Mouse (Mus musculus) A20 (cell line): Measurements from ENCODE around the gene Tnmd.

Source experiments
- DNase-seq: peaks from one replicate; pipeline ENCODE4 v3.0.0-alpha.2; 2011; ENCODE audit warnings: low read depth, low spot score

Gene Tnmd

DNA sequence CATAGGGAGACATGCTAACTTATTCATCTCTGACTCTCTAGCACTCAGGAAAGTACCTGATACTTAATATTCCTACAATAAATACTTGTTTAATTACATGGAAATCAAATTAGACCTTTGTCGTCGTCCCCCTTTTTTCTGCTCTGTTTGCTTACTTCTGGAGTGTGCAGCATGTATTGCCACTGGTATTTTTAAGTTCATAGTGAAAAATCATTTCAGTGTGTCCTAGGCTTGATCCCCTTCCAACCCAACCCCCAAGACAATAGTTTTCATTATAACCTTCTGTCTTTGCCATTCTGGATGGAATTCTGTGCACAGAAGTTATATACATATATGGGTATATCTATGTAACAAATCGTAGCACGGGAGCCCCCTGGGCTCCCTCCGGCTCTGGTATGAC lies at the start of gene Tnmd:
Gene Tnmd (plus strand): TSS at position 301 of the 400 bp plus-strand sequence.
- no peak for DNase-seq

DNA sequence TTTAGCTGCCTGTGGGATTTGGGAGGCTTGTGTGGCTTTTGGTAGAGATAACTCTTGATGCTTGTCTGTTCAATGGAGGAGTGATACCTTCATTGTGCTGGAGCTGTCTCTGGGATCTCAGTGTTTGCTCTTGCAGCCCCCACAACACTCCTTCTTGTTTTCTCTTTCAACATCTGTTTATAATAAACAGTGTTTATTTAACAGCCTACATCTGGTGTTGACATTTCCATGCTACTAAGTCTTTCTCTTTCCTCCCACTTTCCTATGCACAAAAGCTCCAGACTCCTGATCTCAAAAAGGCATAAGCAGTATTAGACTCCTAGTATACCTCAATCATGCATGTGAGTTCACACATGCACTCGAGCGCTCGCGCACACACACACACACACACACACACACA lies 2.9 kb downstream of the Tnmd start:
- DNase-seq, result no peak

DNA sequence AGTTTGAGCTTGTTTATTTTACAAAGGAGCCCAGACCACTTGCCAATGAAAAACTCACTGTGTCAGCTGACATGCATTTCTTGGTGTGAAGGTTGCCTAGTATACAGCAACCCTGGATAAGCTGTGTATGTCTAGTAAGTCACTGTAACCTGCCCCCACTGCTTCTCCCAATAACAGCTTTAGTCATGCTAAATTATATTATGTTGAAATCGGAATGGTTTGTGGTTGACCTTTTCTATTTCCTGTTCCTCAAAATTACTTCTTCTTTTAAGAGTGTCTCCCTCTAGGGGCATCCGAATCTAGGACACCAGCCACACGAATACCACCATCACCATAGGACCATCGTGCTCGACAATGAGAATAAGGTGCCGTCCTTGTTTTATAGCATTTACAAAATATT lies 19.0 kb downstream of the Tnmd start:
- DNase-seq, result peak; percentile 5

DNA sequence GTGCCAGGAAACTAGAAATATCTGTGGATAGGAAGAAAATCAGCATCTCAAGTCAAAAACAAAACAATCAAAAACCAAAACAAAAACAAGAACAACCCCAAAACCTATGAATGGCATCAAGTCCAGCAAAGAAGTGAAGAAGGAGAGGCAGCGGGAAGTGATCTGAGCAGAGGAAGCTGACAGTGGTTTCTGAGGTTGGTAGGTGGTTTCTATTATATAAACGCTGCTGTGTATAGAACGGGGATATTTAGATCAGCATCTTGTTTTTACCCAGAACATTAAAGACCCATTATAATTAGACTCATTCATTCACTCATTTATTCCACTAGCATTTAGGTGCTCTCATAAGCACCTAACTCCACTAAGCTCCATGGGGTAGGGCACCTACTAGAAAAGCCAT lies 36.5 kb downstream of the Tnmd start:
- DNase-seq, result no peak

DNA sequence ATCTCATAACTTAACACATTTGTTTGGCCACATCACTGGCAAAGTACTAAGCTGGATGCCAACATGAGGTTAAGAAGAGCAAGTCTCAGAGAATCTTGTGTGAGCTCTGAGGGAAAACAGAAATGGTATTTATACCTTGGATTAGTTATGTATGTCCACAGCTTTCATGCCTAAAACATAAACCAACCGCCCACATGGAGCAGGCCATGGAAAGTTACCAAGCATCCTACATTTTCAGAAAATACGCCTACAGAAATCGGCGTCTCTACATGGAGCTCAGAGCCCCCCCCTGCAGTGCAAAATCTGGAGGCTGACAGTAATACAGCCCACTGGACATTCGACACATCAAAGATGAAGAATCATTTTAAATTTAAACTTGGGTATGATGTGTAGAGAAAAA lies 37.3 kb downstream of the Tnmd start:
- no peak for DNase-seq

DNA sequence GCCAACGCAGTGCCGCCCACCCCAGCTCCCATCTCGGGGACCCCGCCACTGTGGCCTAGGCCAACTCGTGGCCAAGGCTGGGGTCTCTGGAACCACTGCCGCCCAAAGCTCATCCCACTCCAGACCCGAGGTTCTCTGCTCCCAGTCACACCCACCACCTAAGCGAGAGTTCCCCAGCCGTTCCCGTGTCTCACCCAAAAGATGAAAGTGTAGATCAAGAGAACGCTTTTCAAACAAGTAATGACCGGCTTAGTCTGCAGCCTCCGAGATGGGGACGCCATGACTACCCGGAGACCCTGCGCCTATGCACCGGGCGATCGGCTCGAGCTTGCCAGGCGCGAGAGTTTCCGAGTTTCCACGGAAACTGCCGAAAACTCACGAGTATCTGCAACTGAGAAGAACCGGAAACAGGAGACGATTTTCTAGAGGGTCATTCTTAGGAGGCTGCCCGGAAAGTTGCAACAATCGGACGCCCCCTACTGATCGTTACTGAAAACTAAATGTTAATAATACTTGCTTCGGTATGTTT lies 47.3 kb downstream of the Tnmd start, which contains the start of gene Tspan6:
Gene Tspan6 (minus strand): TSS at position 416 of the 529 bp plus-strand sequence.
- no peak for DNase-seq

DNA sequence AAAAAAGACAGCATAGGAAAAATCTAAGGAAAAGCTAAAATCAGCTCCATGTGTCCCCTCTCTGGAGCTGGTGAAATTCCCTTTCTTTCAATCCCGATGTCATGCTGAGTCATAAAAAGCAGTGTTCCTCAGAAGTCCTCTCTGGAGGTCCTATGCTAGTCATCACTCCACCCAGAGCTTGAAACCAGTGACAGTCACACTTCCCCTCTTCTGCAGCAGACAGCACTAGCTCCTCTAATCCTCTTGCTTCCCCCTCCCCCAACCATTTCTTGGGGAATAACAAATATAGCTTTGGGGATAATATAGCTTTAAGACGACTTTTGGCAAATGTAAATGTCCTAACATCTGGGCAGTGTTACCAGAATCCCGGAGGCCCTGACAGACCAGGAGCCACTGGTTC lies 57.5 kb downstream of the Tnmd start, which contains the start of gene Srpx2:
Gene Srpx2 (plus strand): TSS at position 166 of the 400 bp plus-strand sequence.
- no peak for DNase-seq

DNA sequence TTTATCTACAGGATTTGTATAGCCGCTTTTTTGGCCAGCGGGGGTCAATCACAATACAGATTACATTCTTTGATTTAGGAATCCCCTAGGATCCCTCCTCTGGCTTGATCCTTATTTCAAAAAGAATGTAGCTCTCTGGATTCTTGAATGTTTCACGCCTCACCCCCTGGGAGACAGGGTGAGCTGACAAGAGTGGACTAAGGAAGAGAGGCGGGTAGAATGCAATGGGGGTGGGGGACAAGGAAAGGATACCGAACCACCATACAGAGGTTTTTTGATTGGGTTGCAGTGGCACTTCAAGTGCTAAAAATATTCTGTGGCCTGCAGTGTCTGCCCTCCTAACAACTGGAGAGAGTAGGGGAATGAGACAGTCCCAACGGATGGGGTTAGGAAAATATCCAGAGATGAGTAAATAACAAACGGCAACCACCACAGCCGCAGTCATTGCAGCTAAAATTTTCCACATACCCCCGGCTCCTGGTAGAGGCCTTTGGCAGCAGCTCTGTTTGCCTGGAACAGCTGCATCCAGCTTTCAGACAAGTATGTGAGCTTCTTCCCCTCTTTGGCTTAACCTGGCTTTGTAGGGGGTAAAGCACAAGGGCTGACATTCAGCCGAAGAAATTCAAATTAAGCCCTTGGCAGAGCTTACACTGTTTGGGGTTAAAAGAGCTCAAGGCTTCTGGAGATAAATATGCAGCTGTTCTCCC lies 60.8 kb downstream of the Tnmd start:
- DNase-seq, result no peak

DNA sequence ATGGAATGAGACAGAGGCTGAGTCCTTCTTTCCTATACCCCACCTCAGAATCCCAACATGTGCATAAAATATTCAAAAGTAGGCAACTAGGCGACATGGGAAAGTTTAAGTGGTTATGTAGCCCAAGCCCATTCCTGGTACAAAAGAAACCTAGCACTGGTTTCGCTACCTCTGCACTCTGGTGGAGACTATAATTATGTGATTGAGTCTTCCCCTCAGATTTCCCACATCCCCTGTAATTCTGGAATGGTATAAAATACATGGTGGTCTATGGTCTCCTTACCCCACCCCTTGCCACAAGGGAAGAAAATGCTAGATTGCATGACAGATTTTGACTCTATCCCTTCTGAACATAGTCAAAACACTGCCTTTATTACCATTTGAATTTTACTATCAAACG lies 62.2 kb downstream of the Tnmd start:
- no peak for DNase-seq

DNA sequence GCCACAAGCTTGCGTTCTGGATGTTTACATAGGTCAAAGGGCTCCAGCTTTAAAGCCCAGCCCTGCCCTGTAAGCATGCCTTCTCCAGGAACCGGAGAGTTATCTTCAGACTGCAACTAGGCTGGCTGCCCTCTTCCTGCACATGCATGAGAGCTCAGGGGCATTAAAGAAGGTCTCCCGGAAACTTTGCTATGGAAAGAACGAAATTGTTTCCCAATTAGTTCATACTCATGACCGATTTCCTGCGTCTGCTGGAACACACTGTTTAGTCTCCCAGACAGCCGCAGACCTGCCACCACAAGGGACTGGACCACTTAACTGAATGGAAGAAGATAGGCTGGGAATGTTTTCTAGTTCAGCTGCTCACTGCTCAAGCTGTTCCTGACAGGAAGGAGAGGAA lies 63.4 kb downstream of the Tnmd start:
- DNase-seq, result no peak
